Mouse (Mus musculus): Measurements from ENCODE around the gene Alg5. TPM values are rescaled to one million over a fixed set of nuclear protein-coding genes. Genes with fewer than 3 reads are reported as not detected.

Alg5 gene
- polyA plus RNA-seq, 1 experiment from 2014 or later, result 37.7 TPM

GRCm38 (mm10) chr3:54766811-54767210, 31.5 kb downstream of the Alg5 start:
- Histone ChIP-seq H3K36me3 (ENCODE audit: control insufficient read depth, insufficient read depth, low read length) (no peaks in the 10 kb centered on the region), H3K9ac (ENCODE audit: low read length) (no peak overlapping the region), H3K4me2 (ENCODE audit: low read depth, low read length, severe bottlenecking) (no peak overlapping the region), H3K4me1 (replicated peaks; ENCODE audit: control insufficient read depth, insufficient read depth, low read length) (no peaks in the 10 kb centered on the region), H3K4me3 (ENCODE audit: low read depth, low read length) (no peak overlapping the region), H3K9me3 (ENCODE audit: control insufficient read depth, low read length) (no peaks in the 10 kb centered on the region), H3K27ac (ENCODE audit: low read depth, low read length) (no peak overlapping the region), H3K27me3 (ENCODE audit: control insufficient read depth, insufficient read depth, low read length) (no peaks in the 10 kb centered on the region)
- DNase-seq (ENCODE audit: low spot score) (no peak), ATAC-seq (replicated peaks; ENCODE audit: low FRiP score) (no peak)
- WGBS, result 87% methylated on average over 5 of the region's 5 CpGs

- ATAC-seq (replicated peaks; ENCODE audit: low FRiP score) (no peak), DNase-seq (ENCODE audit: low spot score) (no peak)
- H3K4me3 ChIP-seq (ENCODE audit: low read depth, low read length), result no peak overlapping the region
- H3K4me1 ChIP-seq (replicated peaks; ENCODE audit: control insufficient read depth, insufficient read depth, low read length), result no peaks in the 10 kb centered on the region
- no peak overlapping the region for H3K9ac ChIP-seq (ENCODE audit: low read length)
- H3K27me3 ChIP-seq (ENCODE audit: control insufficient read depth, insufficient read depth, low read length), result no peaks in the 10 kb centered on the region
- H3K9me3 ChIP-seq (ENCODE audit: control insufficient read depth, low read length), result peaks cover 1% of the 10 kb centered on the region; the same call in 1 of the 2 replicates
- H3K4me2 ChIP-seq (ENCODE audit: low read depth, low read length, severe bottlenecking), result no peak overlapping the region
- WGBS, result 92% methylated on average over 8 of the region's 8 CpGs
- H3K36me3 ChIP-seq (ENCODE audit: control insufficient read depth, insufficient read depth, low read length), result no peaks in the 10 kb centered on the region
- H3K27ac ChIP-seq (ENCODE audit: low read depth, low read length), result no peak overlapping the region
Observed at GRCm38 (mm10) chr3:54768592-54768991, 33.3 kb downstream of the Alg5 start.

- H3K4me2 ChIP-seq (ENCODE audit: low read depth, low read length, severe bottlenecking), result no peak overlapping the region
- H3K4me3 ChIP-seq (ENCODE audit: low read depth, low read length), result no peak overlapping the region
- no peaks in the 10 kb centered on the region for H3K4me1 ChIP-seq (replicated peaks; ENCODE audit: control insufficient read depth, insufficient read depth, low read length)
- no peaks in the 10 kb centered on the region for H3K36me3 ChIP-seq (ENCODE audit: control insufficient read depth, insufficient read depth, low read length)
- DNase-seq (ENCODE audit: low spot score) (no peak), ATAC-seq (replicated peaks; ENCODE audit: low FRiP score) (no peak)
- H3K27me3 ChIP-seq (ENCODE audit: control insufficient read depth, insufficient read depth, low read length), result no peaks in the 10 kb centered on the region
- peaks cover 3% of the 10 kb centered on the region; the same call in 1 of the 2 replicates for H3K9me3 ChIP-seq (ENCODE audit: control insufficient read depth, low read length)
- 60% methylated on average over 17 of the region's 17 CpGs for WGBS
- H3K27ac ChIP-seq (ENCODE audit: low read depth, low read length), result no peak overlapping the region
- H3K9ac ChIP-seq (ENCODE audit: low read length), result no peak overlapping the region
Observed at GRCm38 (mm10) chr3:54769349-54770275, 34.3 kb downstream of the Alg5 start.

- H3K9me3 ChIP-seq (ENCODE audit: control insufficient read depth, low read length), result peaks cover 3% of the 10 kb centered on the region; the same call in 1 of the 2 replicates
- H3K4me2 ChIP-seq (ENCODE audit: low read depth, low read length, severe bottlenecking), result no peak overlapping the region
- 82% methylated on average over 6 of the region's 6 CpGs for WGBS
- H3K27ac ChIP-seq (ENCODE audit: low read depth, low read length), result no peak overlapping the region
- no peaks in the 10 kb centered on the region for H3K36me3 ChIP-seq (ENCODE audit: control insufficient read depth, insufficient read depth, low read length)
- H3K9ac ChIP-seq (ENCODE audit: low read length), result no peak overlapping the region
- H3K27me3 ChIP-seq (ENCODE audit: control insufficient read depth, insufficient read depth, low read length), result no peaks in the 10 kb centered on the region
- peak; percentile 30 for DNase-seq (ENCODE audit: low spot score)
- no peaks in the 10 kb centered on the region for H3K4me1 ChIP-seq (replicated peaks; ENCODE audit: control insufficient read depth, insufficient read depth, low read length)
- no peak for ATAC-seq (replicated peaks; ENCODE audit: low FRiP score)
- no peak overlapping the region for H3K4me3 ChIP-seq (ENCODE audit: low read depth, low read length)
Observed at GRCm38 (mm10) chr3:54773613-54774012, 38.3 kb downstream of the Alg5 start.

GRCm38 (mm10) chr3:54775989-54776631, 40.8 kb downstream of the Alg5 start:
- Histone ChIP-seq H3K4me2 (ENCODE audit: low read depth, low read length, severe bottlenecking) (no peak overlapping the region), H3K9me3 (ENCODE audit: control insufficient read depth, low read length) (peaks cover 3% of the 10 kb centered on the region; the same call in 1 of the 2 replicates), H3K27me3 (ENCODE audit: control insufficient read depth, insufficient read depth, low read length) (no peaks in the 10 kb centered on the region), H3K9ac (ENCODE audit: low read length) (no peak overlapping the region), H3K4me3 (ENCODE audit: low read depth, low read length) (no peak overlapping the region), H3K36me3 (ENCODE audit: control insufficient read depth, insufficient read depth, low read length) (no peaks in the 10 kb centered on the region), H3K4me1 (replicated peaks; ENCODE audit: control insufficient read depth, insufficient read depth, low read length) (no peaks in the 10 kb centered on the region), H3K27ac (ENCODE audit: low read depth, low read length) (no peak overlapping the region)
- no peak for ATAC-seq (replicated peaks; ENCODE audit: low FRiP score)
- DNase-seq (ENCODE audit: low spot score), result peak; percentile 30
- WGBS, result 66% methylated on average over 7 of the region's 7 CpGs

GRCm38 (mm10) chr3:54790601-54791000, 55.3 kb downstream of the Alg5 start:
- H3K9me3 ChIP-seq (ENCODE audit: control insufficient read depth, low read length), result peaks cover 4% of the 10 kb centered on the region; the same call in 1 of the 2 replicates
- no peak overlapping the region for H3K4me3 ChIP-seq (ENCODE audit: low read depth, low read length)
- ATAC-seq (replicated peaks; ENCODE audit: low FRiP score) (no peak), DNase-seq (ENCODE audit: low spot score) (peak; percentile 38)
- H3K27ac ChIP-seq (ENCODE audit: low read depth, low read length), result no peak overlapping the region
- 69% methylated on average over 2 of the region's 2 CpGs for WGBS
- H3K27me3 ChIP-seq (ENCODE audit: control insufficient read depth, insufficient read depth, low read length), result no peaks in the 10 kb centered on the region
- H3K4me1 ChIP-seq (replicated peaks; ENCODE audit: control insufficient read depth, insufficient read depth, low read length), result no peaks in the 10 kb centered on the region
- no peak overlapping the region for H3K9ac ChIP-seq (ENCODE audit: low read length)
- H3K4me2 ChIP-seq (ENCODE audit: low read depth, low read length, severe bottlenecking), result no peak overlapping the region
- H3K36me3 ChIP-seq (ENCODE audit: control insufficient read depth, insufficient read depth, low read length), result no peaks in the 10 kb centered on the region

GRCm38 (mm10) chr3:54791822-54792677, 56.7 kb downstream of the Alg5 start:
- Histone ChIP-seq H3K4me2 (ENCODE audit: low read depth, low read length, severe bottlenecking) (no peak overlapping the region), H3K9me3 (ENCODE audit: control insufficient read depth, low read length) (peaks cover 4% of the 10 kb centered on the region; the same call in 1 of the 2 replicates), H3K27ac (ENCODE audit: low read depth, low read length) (no peak overlapping the region), H3K27me3 (ENCODE audit: control insufficient read depth, insufficient read depth, low read length) (no peaks in the 10 kb centered on the region), H3K4me1 (replicated peaks; ENCODE audit: control insufficient read depth, insufficient read depth, low read length) (no peaks in the 10 kb centered on the region), H3K4me3 (ENCODE audit: low read depth, low read length) (no peak overlapping the region), H3K36me3 (ENCODE audit: control insufficient read depth, insufficient read depth, low read length) (no peaks in the 10 kb centered on the region), H3K9ac (ENCODE audit: low read length) (no peak overlapping the region)
- DNase-seq (ENCODE audit: low spot score) (peak; percentile 42), ATAC-seq (replicated peaks; ENCODE audit: low FRiP score) (no peak)
- 79% methylated on average over 10 of the region's 10 CpGs for WGBS

- H3K4me2 ChIP-seq (ENCODE audit: low read depth, low read length, severe bottlenecking), result no peak overlapping the region
- no peak overlapping the region for H3K4me3 ChIP-seq (ENCODE audit: low read depth, low read length)
- no peak for ATAC-seq (replicated peaks; ENCODE audit: low FRiP score)
- no peak overlapping the region for H3K27ac ChIP-seq (ENCODE audit: low read depth, low read length)
- H3K4me1 ChIP-seq (replicated peaks; ENCODE audit: control insufficient read depth, insufficient read depth, low read length), result no peaks in the 10 kb centered on the region
- H3K9ac ChIP-seq (ENCODE audit: low read length), result no peak overlapping the region
- H3K27me3 ChIP-seq (ENCODE audit: control insufficient read depth, insufficient read depth, low read length), result no peaks in the 10 kb centered on the region
- no peaks in the 10 kb centered on the region for H3K36me3 ChIP-seq (ENCODE audit: control insufficient read depth, insufficient read depth, low read length)
- peaks cover 4% of the 10 kb centered on the region; the same call in 1 of the 2 replicates for H3K9me3 ChIP-seq (ENCODE audit: control insufficient read depth, low read length)
- WGBS, result 84% methylated on average over 6 of the region's 6 CpGs
- peak; percentile 41 for DNase-seq (ENCODE audit: low spot score)
Observed at GRCm38 (mm10) chr3:54793762-54794161, 58.4 kb downstream of the Alg5 start.

All from forebrain, embryonic 11.5 days (tissue).